Mouse (Mus musculus) megakaryocyte-erythroid progenitor cell, adult 5 weeks (primary cell): ENCODE results near the gene Susd1. TPM values are rescaled to one million over a fixed set of nuclear protein-coding genes. Genes with fewer than 3 reads are reported as not detected.

Experiments used
- polyA plus RNA-seq: library from polyadenylated mRNA; stranded (reverse); fragments of >175 nt; gene quantifications from 2 replicates; pipeline ENCODE4 v1.2.3, GENCODE M21; 2012

Gene Susd1
- 7.3 and 8.8 TPM in 2 replicates for polyA plus RNA-seq

DNA sequence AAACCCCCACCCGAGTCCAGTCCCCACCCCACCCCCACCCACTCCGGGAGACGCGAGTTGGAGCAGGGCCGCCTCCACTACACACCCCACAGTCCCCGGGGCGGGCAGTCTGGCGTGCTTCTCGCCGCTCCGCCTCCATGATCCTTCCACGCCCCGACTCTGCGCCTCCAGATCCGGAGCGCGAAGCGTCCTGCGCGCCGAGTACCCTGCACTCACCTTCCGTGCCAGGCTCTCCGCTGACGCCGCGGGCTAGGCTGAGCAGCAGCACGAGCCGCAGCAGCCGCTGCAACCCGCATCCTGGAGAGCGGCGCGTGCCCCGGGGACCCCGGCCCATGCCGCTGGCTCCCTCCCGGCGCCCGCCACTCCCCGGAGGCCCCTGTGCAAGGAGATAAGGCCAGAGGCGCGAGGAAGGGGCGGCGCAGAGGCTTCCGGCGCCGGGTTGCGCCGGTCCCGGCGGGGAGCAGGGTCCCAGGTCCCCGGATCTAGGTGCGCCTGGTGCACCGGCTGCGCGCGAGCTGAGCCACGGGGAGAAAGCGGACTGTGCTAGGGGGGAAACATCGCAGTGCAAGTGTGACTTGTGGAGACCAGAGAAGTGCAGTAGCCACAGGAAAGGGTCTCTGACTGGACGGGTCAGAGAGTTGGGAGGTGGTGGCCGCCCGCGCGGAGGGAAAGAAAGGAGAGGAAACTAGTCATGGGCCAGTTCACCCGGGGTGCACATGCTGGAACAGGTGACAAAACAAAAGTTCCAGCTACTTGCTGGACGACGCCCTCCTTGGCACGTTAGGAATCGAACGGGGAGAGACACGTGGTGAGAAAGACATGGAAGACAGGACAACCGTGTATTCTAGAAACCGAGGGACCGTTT, at the start of gene Susd1:
TSS of gene Susd1 (minus strand) at position 644 of the 865 bp plus-strand sequence.

Other genes with a start within 250 kb of the Susd1 start
- gene Ugcg, start 249.4 kb downstream of the Susd1 start, polyA plus RNA-seq = 29.5 and 34.8 TPM in 2 replicates
- gene Ptbp3, start 110.7 kb upstream of the Susd1 start, polyA plus RNA-seq = 72.4 and 78.8 TPM in 2 replicates
- gene Hsdl2, start 142.9 kb upstream of the Susd1 start, polyA plus RNA-seq = 5.0 and 5.4 TPM in 2 replicates
- gene E130308A19Rik, start 187.6 kb upstream of the Susd1 start, polyA plus RNA-seq = 3.4 and 4.5 TPM in 2 replicates